In the genomic region with DNA sequence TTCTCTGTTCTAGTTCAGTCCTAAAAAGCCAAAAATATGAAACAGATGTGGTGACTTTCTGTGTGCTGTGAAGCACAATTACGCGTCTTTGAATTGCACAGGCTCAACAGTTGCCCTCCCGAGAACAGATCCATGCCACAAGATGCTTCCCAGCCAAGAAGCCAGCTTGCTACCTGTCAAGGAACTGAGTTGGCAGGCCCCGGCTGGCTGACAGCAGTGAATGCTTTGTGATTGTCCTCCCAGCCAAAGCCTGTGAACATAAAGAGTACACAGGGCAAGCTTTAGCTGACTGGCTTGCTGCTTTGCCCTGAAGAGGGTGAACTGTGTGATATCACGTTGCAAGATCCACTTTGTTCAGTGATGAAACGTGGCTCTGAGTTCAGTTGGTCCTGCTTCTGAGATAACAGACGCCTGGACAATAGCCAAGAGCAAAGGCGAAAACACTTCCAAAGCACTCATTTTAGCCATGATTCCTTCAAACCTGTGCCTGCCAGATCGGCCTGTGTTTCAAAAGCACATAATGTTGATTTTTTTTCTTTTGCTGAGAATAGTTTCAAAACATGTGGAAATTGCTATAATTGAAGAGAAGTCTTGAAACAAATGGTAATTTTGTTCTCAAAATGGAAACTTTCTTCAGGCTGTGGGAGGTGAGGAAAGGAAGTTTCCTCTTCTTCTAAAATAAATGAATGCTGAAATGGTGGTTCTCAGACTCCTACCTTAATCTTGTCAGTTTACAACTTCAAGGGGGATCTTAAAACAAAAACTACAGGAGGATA, we compare ENCODE assay signal across 8 mouse cellular contexts.
DNase-seq lines count a peak whose midpoint lies in the region; ATAC-seq lines count a peak whose summit lies in the region.

No protein-coding gene starts in this region.

- H3K27ac ChIP-seq in limb, embryonic 12.5 days = 0 out of 2 replicates have a peak overlapping the region, but pooled peaks have one; percentile 2
- no peak overlapping the region for H3K27ac ChIP-seq in liver, embryonic 12.5 days

- H3K36me3 ChIP-seq in limb, embryonic 12.5 days = no peaks in the 10 kb centered on the region
- H3K36me3 ChIP-seq in liver, embryonic 12.5 days = no peaks in the 10 kb centered on the region

- H3K9ac ChIP-seq in limb, embryonic 12.5 days (replicated peaks) = no peak overlapping the region
- no peak overlapping the region for H3K9ac ChIP-seq in liver, embryonic 12.5 days

- no peaks in the 10 kb centered on the region for H3K9me3 ChIP-seq in limb, embryonic 12.5 days
- H3K9me3 ChIP-seq in liver, embryonic 12.5 days (replicated peaks) = no peaks in the 10 kb centered on the region

- ATAC-seq in limb, embryonic 12.5 days (ENCODE audit: insufficient number of reproducible peaks, insufficient read depth, low FRiP score, low TSS enrichment, low read depth) = no peak
- no peak for ATAC-seq in liver, embryonic 12.5 days

- WGBS in limb, embryonic 12.5 days = 40% methylated on average over 9 of the region's 9 CpGs
- 57% methylated on average over 9 of the region's 9 CpGs for WGBS in liver, embryonic 12.5 days (ENCODE audit: insufficient replicate concordance)

- H3K4me1 ChIP-seq in limb, embryonic 12.5 days (replicated peaks) = peaks cover 5% of the 10 kb centered on the region
- no peaks in the 10 kb centered on the region for H3K4me1 ChIP-seq in liver, embryonic 12.5 days

- DNase-seq in adrenal gland, postnatal 25 days = peak; percentile 5
- no peak for DNase-seq in adrenal gland, adult 8-10 months
- peak; percentile 2 for DNase-seq in retina, postnatal 1 day
- DNase-seq in retina, embryonic 14.5 days (ENCODE audit: low spot score) = no peak
- no peak for DNase-seq in spleen, postnatal 4 days (ENCODE audit: low spot score in 2 of 2)
- DNase-seq in adrenal gland, adult 2 months = no peak

- H3K27me3 ChIP-seq in limb, embryonic 12.5 days = 0 out of 2 replicates have a peak, but pooled peaks cover 4% of the 10 kb centered on the region
- no peaks in the 10 kb centered on the region for H3K27me3 ChIP-seq in liver, embryonic 12.5 days (replicated peaks)

- H3K4me2 ChIP-seq in limb, embryonic 12.5 days = no peak overlapping the region
- no peak overlapping the region for H3K4me2 ChIP-seq in liver, embryonic 12.5 days

- no peak overlapping the region for H3K4me3 ChIP-seq in limb, embryonic 12.5 days (replicated peaks)
- no peak overlapping the region for H3K4me3 ChIP-seq in liver, embryonic 12.5 days

Comparison
In these comparisons a context has a peak if more than half of its experiments do, and no peak if none do; other contexts are left out.
1. DNase-seq: peak in adrenal gland, postnatal 25 days (single experiment) and retina, postnatal 1 day (single experiment); none in adrenal gland, adult 8-10 months (single experiment), retina, embryonic 14.5 days (single experiment), spleen, postnatal 4 days (0 of 2) and adrenal gland, adult 2 months (single experiment).